Mouse (Mus musculus) heart, embryonic 12.5 days (tissue): Measurements from ENCODE around the gene Wnk4. TPM values are rescaled to one million over a fixed set of nuclear protein-coding genes. Genes with fewer than 3 reads are reported as not detected.

Source experiments
- ATAC-seq: fragments of 200-750 bp; cut with Nextera tagmentation; 2 replicates; pipeline ENCODE4 v1.8.0; 2017; ENCODE audit warnings: moderate TSS enrichment, moderate library complexity; ENCODE audit not compliant: insufficient number of reproducible peaks, low FRiP score
- H3K27ac ChIP-seq: fragments of 300-500 bp; sonication (generic); 2 replicates; pipeline ENCODE4 v1.5.1; 2016; ENCODE audit warnings: mild to moderate bottlenecking, moderate library complexity; ENCODE audit not compliant: poor library complexity, severe bottlenecking
- H3K27me3 ChIP-seq: fragments of 300-500 bp; sonication (generic); replicated peaks from 2 replicates; pipeline ENCODE4 v1.6.1; 2016; ENCODE audit warnings: mild to moderate bottlenecking, moderate library complexity
- H3K36me3 ChIP-seq: fragments of 300-500 bp; sonication (generic); 2 replicates; pipeline ENCODE4 v1.6.1; 2016; ENCODE audit warnings: mild to moderate bottlenecking, moderate library complexity
- H3K4me1 ChIP-seq: fragments of 300-500 bp; sonication (generic); replicated peaks from 2 replicates; pipeline ENCODE4 v1.6.1; 2016; ENCODE audit warnings: mild to moderate bottlenecking
- H3K4me2 ChIP-seq: fragments of 300-500 bp; sonication (generic); 2 replicates; pipeline ENCODE4 v1.6.1; 2016; ENCODE audit warnings: mild to moderate bottlenecking, moderate library complexity
- H3K4me3 ChIP-seq: fragments of 300-500 bp; sonication (generic); 2 replicates; pipeline ENCODE4 v1.5.1; 2016; ENCODE audit warnings: mild to moderate bottlenecking
- H3K9ac ChIP-seq: fragments of 300-500 bp; sonication (generic); 2 replicates; pipeline ENCODE4 v1.6.1; 2016; ENCODE audit warnings: mild to moderate bottlenecking, moderate library complexity
- H3K9me3 ChIP-seq: fragments of 300-500 bp; sonication (generic); replicated peaks from 2 replicates; pipeline ENCODE4 v1.6.1; 2016; ENCODE audit warnings: mild to moderate bottlenecking, moderate library complexity
- WGBS: fragments of 180-500 bp; shearing (Covaris S2); methylation state at CpG from one replicate; pipeline ENCODE4 v1.1.7; 2016; 5-methylcytosine and 5-hydroxymethylcytosine counted together
- polyA plus RNA-seq: library from polyadenylated mRNA; unstranded; fragments of >200 nt; fragmentation: Nextera tagmentation; extraction: Ambion mirVana; gene quantifications from 2 replicates; pipeline ENCODE4 v1.2.1, GENCODE M21; 2016

Gene Wnk4
- 14.0 TPM in 2 replicates for polyA plus RNA-seq

DNA sequence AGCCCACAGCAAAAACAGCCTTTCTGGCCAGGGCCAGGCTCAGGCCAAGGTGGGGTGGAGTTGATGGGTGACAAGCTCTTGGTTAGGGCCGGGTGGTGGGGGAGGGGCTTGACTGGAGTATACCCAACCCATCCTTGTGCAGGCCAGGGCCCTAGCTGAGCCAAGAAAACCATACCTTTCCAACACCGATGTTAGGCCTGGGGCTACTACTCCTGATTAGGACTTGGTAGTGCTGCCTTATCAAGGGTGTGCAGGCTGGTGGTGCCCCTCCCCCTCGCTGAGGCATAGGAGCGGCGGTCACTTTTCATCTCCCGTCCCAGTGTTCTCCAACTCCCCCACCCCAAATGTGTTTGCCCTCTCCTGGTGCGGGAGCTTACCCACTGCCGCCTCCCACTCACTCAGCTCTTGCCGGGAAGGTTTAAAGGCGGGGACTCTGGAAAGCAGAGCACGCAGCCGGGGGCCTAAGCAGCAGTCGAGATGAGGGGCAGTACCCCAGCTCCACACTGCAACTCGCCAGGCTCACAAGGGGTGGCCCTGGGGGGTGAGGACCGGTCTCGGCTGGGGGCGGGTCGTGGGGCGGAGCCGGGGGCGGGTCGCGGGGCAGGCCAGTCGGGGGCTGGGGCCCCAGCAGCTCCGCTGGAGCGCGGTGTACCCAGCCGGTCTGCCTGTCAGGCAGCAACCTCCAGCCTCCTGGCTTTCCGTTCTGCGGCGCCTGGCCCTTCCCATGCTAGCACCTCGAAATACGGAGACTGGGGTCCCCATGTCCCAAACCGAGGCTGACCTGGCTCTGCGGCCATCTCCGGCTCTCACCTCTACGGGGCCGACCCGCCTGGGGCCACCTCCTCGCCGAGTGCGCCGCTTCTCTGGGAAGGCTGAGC, at the start of gene Wnk4:
Gene Wnk4, plus strand, starts transcription at position 620 of the 878 bp plus-strand sequence.
- Histone ChIP-seq H3K4me3 (peak within 1 kb of the TSS; percentile 64), H3K4me1 (peaks cover 81% of the 10 kb centered on the region), H3K27me3 (peaks cover 29% of the 10 kb centered on the region), H3K9me3 (no peaks in the 10 kb centered on the region), H3K4me2 (peak within 1 kb of the TSS; percentile 87), H3K36me3 (peaks cover 18% of the 10 kb centered on the region), H3K9ac (peak within 1 kb of the TSS; percentile 89), H3K27ac (peak within 1 kb of the TSS; percentile 88)
- under 1% methylated on average over 43 of the region's 43 CpGs for whole genome bisulfite sequencing
- ATAC-seq, result peak; percentile 90

DNA sequence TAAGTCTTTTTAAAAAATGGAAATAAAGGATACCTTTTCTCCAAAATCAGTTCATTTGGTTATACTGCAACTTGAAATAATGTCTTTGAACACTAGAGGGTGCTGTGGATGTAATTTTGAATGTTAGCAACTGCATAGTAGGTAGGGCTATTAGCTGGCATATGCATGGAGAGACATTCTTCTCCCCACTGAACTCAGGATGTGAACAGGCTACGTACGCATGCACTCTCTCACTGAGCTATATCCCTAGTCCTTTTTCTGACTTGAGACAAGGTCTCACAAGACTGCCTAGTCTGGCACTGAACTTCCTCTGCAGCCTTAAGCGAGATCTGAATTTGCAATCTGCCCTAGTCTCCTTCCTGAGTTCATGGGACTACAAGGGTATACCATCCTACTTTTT, 48.4 kb upstream of the Wnk4 start:
- Histone ChIP-seq H3K4me2 (no peak overlapping the region), H3K9ac (no peak overlapping the region), H3K9me3 (no peaks in the 10 kb centered on the region), H3K27ac (no peak overlapping the region), H3K36me3 (peaks cover 70% of the 10 kb centered on the region), H3K4me1 (no peaks in the 10 kb centered on the region), H3K27me3 (no peaks in the 10 kb centered on the region), H3K4me3 (no peak overlapping the region)
- WGBS, result 43% methylated on average over 3 of the region's 3 CpGs
- ATAC-seq, result peak; percentile 68; the same call in 1 of the 2 replicates

DNA sequence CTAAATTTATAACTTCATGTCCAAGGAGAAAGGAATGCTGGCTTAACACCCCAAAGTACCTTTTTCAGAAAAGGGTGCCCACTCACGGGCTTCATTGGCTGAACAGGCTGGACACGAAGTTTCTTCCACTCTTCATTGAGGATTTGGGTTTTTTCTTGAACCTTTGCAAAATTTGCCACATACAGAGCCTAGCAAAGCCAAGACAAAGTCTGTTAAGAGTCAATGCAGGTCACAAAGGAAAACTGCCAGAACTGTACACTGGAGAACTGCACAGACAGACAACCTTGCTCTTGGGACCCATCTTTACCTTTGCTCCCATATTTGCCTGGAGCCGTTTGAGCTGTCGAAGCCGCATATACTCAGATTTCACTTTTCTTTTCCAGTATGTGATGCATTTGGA, 43.4 kb upstream of the Wnk4 start:
- H3K4me3 ChIP-seq, result no peak overlapping the region
- no peaks in the 10 kb centered on the region for H3K9me3 ChIP-seq
- 90% methylated on average over 5 of the region's 5 CpGs for WGBS
- H3K27me3 ChIP-seq, result no peaks in the 10 kb centered on the region
- no peak overlapping the region for H3K27ac ChIP-seq
- H3K4me1 ChIP-seq, result no peaks in the 10 kb centered on the region
- no peak overlapping the region for H3K9ac ChIP-seq
- H3K36me3 ChIP-seq, result peaks cover 47% of the 10 kb centered on the region
- no peak for ATAC-seq
- no peak overlapping the region for H3K4me2 ChIP-seq

DNA sequence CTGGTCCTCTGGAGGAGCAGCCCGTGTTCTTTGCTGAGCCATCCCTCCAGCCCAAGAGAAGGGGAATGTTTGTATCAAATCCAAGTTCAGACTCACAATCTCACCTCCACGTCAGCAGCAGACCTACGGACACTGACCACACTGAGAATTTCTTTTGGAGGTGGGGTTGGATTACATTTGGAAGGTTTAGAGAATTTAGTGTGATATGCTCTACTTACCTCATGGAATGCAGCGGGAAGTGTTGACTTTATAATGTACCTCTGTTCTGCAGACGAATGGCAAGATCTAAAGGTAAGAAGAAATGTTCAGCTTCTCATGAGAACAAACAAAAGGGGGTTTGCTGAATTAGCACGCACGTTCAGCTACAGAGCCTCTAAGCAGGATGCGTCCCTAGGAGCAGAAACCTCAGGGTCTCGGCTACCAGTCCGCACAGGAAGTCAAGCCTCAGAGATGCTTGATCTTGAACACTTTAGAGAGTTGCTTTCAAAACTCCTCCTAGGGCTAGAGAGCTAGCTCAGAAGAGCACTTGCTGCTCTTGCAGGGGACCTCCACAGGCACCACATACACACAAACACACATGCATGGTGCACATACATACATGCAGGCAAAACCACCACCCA, 41.8 kb upstream of the Wnk4 start:
- WGBS, result 75% methylated on average over 10 of the region's 10 CpGs
- H3K36me3 ChIP-seq, result peaks cover 37% of the 10 kb centered on the region
- H3K27ac ChIP-seq, result no peak overlapping the region

DNA sequence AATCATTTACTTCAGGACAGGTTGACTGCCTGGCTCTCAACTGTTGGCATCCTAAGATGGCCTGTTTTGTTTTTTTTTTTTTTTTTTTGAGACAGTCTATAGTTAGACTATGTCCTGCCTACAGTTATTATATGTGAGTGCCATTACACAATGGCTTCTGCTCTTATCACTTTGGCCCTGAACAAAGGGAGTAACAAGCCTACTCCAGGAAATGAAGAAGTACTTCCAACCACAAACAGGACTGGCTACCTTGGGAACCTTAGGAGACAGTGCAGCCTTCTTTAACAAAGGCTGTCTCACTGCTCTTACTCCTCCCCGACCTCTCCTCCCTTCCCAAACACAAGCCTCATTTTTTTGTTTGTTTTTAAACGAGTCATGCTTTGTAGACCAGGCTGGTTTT, 39.5 kb upstream of the Wnk4 start:
- 47% methylated on average over 2 of the region's 2 CpGs for WGBS

More for the DNA sequence above, 41.8 kb upstream of the Wnk4 start:
- Histone ChIP-seq H3K27me3 (no peaks in the 10 kb centered on the region), H3K4me3 (no peak overlapping the region), H3K4me1 (no peaks in the 10 kb centered on the region), H3K9me3 (no peaks in the 10 kb centered on the region), H3K9ac (no peak overlapping the region), H3K4me2 (no peak overlapping the region)
- ATAC-seq, result no peak

DNA sequence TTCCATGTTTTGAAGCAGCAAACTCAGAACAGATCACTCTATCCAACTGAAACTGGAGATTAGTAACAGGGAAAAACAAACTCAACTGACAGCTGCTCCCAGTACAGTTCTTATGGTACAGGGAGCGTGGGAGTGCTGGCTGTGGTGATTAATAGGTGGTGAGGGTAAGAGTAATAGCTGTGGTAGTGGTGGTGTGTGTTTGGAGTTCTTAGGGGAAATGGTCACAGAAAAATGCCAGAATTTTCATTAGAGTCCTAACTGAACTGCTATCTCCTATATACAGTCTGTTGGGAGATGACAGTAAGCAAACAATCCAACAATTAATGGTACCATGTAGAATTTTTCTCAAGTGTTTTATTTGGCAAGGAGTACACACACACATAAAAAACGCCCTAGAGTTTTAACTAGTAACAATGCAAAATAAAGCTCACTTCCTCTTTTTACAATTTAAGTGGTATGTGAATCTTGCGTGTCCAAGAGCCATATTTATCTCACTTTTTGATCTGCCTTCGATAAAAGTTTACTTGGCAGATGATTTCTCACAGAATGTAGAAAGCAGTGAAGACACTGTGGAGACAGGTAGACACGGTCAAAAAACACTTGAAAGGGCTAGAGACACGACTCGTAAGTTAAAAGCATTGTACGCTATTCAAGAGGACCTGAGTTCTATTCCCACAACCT, 38.9 kb upstream of the Wnk4 start:
- Histone ChIP-seq H3K4me3 (no peak overlapping the region), H3K27me3 (no peaks in the 10 kb centered on the region), H3K9ac (no peak overlapping the region), H3K36me3 (peaks cover 13% of the 10 kb centered on the region), H3K27ac (peak overlapping the region; percentile 36; the same call in 1 of the 2 replicates), H3K9me3 (no peaks in the 10 kb centered on the region), H3K4me1 (peaks cover 7% of the 10 kb centered on the region), H3K4me2 (no peak overlapping the region)
- no peak for ATAC-seq
- WGBS, result 79% methylated on average over 8 of the region's 8 CpGs

More for the DNA sequence above, 39.5 kb upstream of the Wnk4 start:
- Histone ChIP-seq H3K9ac (no peak overlapping the region), H3K9me3 (no peaks in the 10 kb centered on the region), H3K4me1 (peaks cover 7% of the 10 kb centered on the region), H3K36me3 (peaks cover 15% of the 10 kb centered on the region), H3K4me2 (no peak overlapping the region), H3K27me3 (no peaks in the 10 kb centered on the region), H3K4me3 (no peak overlapping the region), H3K27ac (peak overlapping the region; percentile 36; the same call in 1 of the 2 replicates)
- ATAC-seq, result no peak

DNA sequence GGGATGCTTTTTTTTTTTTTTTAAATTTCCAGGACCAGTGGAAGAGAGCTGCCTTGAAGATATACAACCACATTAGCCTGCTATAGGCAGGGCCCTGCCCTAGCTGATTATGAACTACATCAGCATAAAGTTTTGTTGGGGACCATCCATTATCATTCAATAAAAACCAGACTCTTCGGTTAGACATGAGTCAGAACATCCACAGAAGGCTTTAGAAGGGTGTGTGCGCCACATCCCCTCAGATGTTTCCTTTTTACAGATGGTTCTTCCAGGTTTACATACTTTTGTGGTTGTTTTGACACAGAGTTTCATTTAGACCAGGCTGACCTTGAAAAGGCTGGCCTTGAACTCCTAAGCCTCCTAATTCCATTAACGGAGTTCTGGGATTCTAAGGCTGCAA, 36.0 kb upstream of the Wnk4 start:
- H3K4me3 ChIP-seq, result no peak overlapping the region
- H3K4me1 ChIP-seq, result peaks cover 7% of the 10 kb centered on the region
- no peak overlapping the region for H3K9ac ChIP-seq
- no peak overlapping the region for H3K27ac ChIP-seq
- WGBS, result 84% methylated on average over 3 of the region's 3 CpGs
- no peaks in the 10 kb centered on the region for H3K27me3 ChIP-seq
- no peak for ATAC-seq
- H3K4me2 ChIP-seq, result peak overlapping the region; percentile 13; the same call in 1 of the 2 replicates
- no peaks in the 10 kb centered on the region for H3K36me3 ChIP-seq
- no peaks in the 10 kb centered on the region for H3K9me3 ChIP-seq

DNA sequence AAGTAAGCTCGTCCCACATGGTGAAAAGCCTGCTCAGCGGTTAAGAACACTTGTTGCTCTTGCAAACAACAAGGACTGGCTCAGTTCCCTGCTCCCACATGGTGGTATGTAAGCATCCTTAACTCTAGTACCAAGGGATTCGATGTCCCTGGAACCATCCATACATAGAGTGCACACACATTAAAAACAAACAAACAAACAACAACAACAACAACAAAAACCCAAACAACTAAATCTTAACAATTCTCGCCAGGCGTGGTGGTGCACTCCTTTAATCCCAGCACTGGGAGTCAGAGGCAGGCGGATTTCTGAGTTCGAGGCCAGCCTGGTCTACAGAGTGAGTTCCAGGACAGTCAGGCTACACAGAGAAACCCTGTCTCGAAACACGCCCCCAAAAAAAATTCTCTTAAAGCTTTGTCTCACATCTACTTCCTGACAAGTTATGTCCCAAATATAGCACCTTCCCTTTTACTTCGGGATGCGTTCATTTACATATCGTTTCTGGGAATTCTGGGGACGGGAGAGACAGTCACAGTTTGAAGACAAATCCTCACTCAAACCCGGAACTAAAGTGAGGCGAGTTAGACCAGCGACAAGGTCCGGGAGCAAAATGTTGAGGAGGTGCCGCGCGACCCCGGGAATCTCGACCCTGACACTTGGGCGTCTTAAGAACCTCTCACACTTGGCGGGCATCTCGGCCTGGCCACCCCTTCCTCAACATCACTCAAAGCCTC, 34.9 kb upstream of the Wnk4 start:
- Histone ChIP-seq H3K4me2 (peak overlapping the region; percentile 85), H3K27me3 (no peaks in the 10 kb centered on the region), H3K9me3 (no peaks in the 10 kb centered on the region), H3K36me3 (no peaks in the 10 kb centered on the region), H3K4me3 (peak overlapping the region; percentile 86), H3K4me1 (peaks cover 15% of the 10 kb centered on the region), H3K9ac (peak overlapping the region; percentile 88), H3K27ac (peak overlapping the region; percentile 62)
- peak; percentile 0; the same call in 1 of the 2 replicates for ATAC-seq
- WGBS, result 17% methylated on average over 25 of the region's 25 CpGs

- WGBS, result under 1% methylated on average over 56 of the region's 56 CpGs
- peak; percentile 95 for ATAC-seq
- H3K4me3 ChIP-seq, result peak within 1 kb of the TSS; percentile 86
- peaks cover 22% of the 10 kb centered on the region for H3K4me1 ChIP-seq
- H3K9ac ChIP-seq, result peak within 1 kb of the TSS; percentile 88
- no peaks in the 10 kb centered on the region for H3K36me3 ChIP-seq
- H3K9me3 ChIP-seq, result no peaks in the 10 kb centered on the region
- H3K27ac ChIP-seq, result peak within 1 kb of the TSS; percentile 62
- no peaks in the 10 kb centered on the region for H3K27me3 ChIP-seq
- peak within 1 kb of the TSS; percentile 85 for H3K4me2 ChIP-seq
Measured at GRCm38 (mm10) chr11:101226065-101226701, 34.2 kb upstream of the Wnk4 start, which contains the start of gene Ezh1. TSS of gene Ezh1 (minus strand) at chr11:101226463.

DNA sequence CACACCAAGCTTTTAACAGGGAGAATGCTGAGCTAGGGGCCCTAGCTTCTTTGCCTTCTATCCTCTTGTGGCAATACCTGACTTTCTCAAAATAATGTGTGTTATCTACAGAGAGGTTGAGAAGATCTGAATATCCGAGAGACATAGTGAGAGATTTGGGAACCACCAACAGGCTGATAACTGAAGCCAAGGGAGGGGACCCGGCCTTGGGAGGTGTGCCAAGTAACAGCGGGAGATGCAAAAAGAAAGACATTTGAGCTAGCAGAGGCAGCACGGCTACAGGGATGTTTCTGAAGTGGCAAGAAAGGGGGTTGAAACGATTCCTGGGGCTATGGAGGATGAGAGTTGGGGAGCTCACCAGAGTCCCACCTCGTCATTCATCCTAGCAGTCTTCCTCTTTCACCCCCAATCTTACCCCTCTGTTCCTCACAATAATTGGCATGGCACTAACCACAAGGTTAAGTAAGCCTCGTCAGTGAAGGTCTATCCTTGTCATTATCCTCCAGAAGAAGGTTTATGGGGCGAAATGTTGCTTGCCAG, 30.9 kb upstream of the Wnk4 start:
- Histone ChIP-seq H3K9ac (no peak overlapping the region), H3K27ac (peak overlapping the region; percentile 92), H3K36me3 (no peaks in the 10 kb centered on the region), H3K4me1 (peaks cover 32% of the 10 kb centered on the region), H3K4me2 (no peak overlapping the region), H3K27me3 (no peaks in the 10 kb centered on the region), H3K9me3 (no peaks in the 10 kb centered on the region), H3K4me3 (no peak overlapping the region)
- ATAC-seq, result no peak
- WGBS, result 23% methylated on average over 8 of the region's 8 CpGs
